Mouse (Mus musculus): Measurements from ENCODE around the gene C87436.
A peak's percentile ranks its signal among the peaks of the same experiment; 100 is the strongest.

Gene C87436

GRCm38 (mm10) chr6:86431531-86431930, 6.6 kb upstream of the C87436 start:
- DNase-seq = no peak

GRCm38 (mm10) chr6:86433696-86434095, 4.5 kb upstream of the C87436 start:
- no peak for DNase-seq

- DNase-seq = peak; percentile 68
These were observed 463 bp upstream of the C87436 start for GRCm38 (mm10) chr6:86437711-86438110.

- no peak for DNase-seq
These were observed 934 bp downstream of the C87436 start for GRCm38 (mm10) chr6:86439119-86439496.

GRCm38 (mm10) chr6:86439531-86439930, 1.4 kb downstream of the C87436 start:
- no peak for DNase-seq

GRCm38 (mm10) chr6:86441571-86441970, 3.4 kb downstream of the C87436 start:
- DNase-seq = no peak

GRCm38 (mm10) chr6:86445551-86445950, 7.4 kb downstream of the C87436 start:
- DNase-seq = no peak

- no peak for DNase-seq
These were observed 8.9 kb downstream of the C87436 start for GRCm38 (mm10) chr6:86446927-86447568.

DNA sequence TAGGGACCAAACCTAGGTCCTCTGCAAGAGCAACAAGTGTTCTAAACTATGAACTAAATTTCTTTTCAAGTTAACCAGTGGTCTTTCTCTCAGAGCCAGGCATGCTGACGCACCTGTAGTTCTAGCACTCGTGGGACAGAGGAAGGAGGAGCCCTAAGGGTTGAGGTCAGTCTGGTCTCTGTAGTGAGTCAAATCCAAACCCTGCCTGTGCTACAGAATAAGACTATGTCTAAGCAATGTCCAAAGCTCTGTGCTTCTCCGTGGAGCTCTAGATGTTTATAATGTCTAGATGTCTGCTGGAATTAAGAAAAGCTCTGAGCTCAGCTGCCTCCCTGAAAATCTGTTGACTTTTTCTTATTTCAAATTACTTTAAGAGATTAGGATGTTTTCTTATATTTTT, 18.6 kb downstream of the C87436 start:
- DNase-seq = no peak

DNA sequence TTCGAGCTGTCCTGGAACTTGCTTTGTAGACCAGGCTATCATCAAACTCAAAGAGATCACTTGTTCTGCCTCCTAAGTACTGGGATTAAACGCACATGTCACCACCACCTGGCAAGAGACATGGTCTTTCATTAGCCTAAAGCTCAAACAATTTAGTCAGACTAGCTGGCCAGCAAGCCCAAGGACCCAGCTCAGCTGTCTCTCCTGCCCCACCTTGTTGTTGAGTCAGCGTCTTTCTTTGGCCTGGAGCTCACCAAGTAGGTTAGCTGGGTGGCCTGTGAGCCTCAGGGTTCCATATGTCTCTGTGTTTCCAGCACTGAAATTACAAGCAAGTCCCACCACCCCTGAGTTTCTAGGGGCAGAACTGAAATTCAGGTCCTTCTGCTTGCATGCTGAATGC, 24.9 kb downstream of the C87436 start:
- DNase-seq = no peak

GRCm38 (mm10) chr6:86471317-86471716, 33.1 kb downstream of the C87436 start:
- DNase-seq = no peak

- no peak for DNase-seq
These were observed 33.6 kb downstream of the C87436 start for GRCm38 (mm10) chr6:86471760-86472099.

DNA sequence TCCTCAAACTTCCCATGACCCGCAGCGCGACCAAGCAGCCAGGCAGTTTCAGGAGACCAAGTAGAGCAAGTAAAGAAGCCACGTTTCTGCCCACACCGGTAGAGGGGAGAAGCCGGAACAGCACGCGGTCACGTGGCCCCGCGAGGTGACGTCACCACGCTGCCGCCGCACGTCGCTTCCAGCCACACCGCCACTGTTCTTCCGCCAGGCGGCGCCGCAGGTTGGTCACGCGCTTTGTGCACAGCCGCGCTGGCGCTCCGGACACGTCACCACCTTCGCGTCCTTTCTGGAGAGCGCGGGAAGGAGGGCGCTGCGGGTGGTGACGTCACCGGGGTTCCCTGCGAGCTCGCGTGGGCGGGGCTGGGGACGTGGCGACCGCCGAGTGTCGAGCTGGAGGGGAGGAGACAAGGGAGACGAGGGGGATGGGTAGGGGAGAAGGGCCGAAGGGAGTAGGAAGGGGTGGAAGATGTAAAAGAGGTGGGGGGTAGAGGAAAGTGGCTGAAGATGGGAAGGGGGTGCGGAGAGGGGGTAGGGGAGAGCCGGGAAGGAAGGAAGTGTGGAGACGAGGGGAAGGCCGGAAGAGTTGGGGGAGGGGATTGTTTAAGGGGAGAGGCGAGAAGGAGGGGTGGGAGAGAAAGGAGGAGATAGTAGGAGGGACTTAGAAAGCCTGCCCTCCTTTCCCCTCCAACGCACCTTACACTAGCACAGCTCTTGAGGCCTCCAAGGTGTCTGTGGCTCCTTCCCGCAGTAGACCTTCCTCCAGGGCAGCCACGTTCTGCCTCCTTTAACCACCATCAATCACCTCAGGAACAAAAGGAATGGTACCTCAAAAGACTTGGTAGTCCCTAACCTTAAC, 34.2 kb downstream of the C87436 start:
- DNase-seq = peak; percentile 100

GRCm38 (mm10) chr6:86473077-86473476, 34.9 kb downstream of the C87436 start:
- DNase-seq = peak; percentile 32

DNA sequence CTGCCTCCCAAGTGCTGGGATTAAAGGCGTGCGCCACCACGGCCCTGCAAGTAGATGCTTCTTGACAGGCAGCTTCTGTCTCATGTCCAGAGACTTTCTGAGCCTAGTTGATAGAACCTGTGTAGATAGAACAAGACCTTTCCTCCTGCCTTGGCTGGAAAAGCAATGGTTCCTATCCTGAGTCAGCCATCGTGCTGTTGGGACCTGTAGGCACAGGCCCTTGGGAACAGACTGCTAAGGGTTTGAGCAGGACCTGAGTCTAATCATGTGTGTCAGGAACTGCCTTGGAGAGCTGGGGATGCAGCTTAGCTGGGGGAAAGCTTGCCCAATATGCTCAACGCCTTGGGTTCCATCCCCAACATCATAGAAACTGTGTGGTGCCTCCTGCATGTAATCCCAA, 35.9 kb downstream of the C87436 start:
- DNase-seq = no peak

DNA sequence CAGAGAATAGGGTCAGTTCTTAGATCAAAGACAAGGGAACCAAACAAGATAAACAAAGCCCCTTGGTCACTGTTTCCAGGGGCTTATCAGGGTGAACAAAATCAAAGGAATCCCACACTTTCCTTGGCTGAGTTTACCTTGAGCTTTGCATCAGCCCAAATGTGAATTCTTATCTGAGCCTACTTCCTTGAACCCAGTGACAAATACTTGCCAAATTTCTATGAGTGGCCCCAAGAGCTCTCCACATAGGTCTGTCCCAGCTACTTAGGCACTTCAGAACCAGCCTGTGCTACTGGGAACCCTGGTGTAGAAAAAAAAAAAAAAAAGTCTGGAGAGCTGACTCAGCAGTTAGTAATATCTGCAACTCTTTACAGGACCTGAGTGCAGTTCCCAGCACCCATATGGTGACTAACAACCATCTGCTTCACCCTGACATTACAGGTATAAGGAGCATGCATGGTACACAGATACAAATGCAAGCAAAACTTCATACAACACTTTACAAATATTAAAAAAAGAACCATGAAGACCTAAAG, 36.5 kb downstream of the C87436 start:
- no peak for DNase-seq

DNA sequence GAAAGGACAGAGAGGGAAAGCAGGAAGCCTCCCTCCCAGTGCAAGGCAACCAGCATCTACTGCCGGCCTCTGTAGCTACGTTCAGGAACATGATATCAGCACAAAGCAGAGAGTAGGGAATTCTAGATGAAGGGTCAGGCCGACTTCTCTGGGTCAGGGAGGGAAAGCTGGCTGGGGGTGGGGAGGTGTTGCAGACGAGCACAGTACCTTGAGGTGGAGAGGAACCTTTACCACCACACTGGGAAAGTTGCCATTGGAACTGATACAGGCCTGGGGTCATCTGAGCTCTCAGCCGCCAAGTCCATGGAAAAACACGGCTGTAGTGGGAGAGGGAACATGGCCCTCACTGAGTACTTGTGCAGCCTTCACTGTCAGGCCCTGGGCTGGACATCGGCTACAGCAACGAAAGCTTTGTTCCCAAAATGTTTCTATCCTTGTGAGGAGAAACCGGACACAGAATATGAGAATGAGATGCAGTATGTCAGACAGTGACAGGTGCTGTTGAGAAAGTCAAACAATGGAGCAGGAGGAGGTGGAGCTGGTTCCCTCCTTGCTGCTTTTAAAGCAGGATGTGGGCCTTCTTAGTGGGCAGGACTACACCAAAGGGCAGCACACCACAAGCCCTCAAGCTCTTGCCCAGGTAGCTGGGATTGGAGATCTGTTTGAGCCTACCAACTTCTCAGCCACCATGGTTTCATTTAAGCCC, 37.4 kb downstream of the C87436 start:
- DNase-seq = peak; percentile 43

DNA sequence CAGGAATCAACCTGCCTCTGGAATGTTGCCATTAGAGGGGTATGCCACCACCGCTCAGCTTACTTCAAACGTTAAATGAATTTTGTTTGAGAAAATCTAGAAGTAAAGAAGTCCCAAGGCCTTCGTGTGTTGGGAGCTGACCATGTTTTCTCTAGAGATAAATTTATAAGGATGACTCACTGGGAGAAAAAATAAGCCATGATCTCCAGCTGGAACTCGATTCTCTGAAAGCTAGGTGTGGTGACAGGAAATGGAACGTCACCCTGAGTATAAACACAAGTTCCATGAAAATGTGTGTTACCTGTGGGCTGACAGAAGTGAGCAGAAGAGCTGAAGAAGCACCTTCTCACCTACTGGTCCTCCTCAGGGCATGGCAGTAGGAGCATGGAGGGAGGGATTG, 38.8 kb downstream of the C87436 start:
- no peak for DNase-seq

GRCm38 (mm10) chr6:86479311-86479710, 41.1 kb downstream of the C87436 start:
- peak; percentile 80 for DNase-seq

DNA sequence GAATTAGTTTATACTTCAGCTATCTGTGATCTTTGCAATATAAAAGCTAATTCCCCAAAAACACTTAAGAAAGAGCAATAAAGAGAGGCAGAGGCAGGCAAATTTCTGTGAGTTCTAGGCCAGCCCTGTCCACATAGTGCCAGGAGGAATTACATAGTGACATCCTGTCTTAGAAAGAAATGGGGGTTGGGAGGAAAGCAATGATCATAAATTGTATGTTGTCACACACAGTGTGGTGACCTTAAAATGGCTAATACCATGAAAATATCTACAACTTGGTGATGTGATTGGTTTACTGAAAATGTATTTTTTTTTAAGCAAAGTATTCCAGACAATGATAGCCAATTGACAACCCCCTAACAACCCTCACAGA, 41.6 kb downstream of the C87436 start:
- no peak for DNase-seq

- DNase-seq = peak; percentile 77
These were observed 42.1 kb downstream of the C87436 start for GRCm38 (mm10) chr6:86480189-86480831.

- no peak for DNase-seq
These were observed 43.7 kb downstream of the C87436 start for GRCm38 (mm10) chr6:86481871-86482270.
